Mouse (Mus musculus): ENCODE measurements at regions not wholly inside any gene's neighbourhood (a gene's known extent, or its start where the extent isn't known, plus 50 kb on each side); places are given as distances from the start of the nearest gene placed in this dataset.

GRCm38 (mm10) chr8:26824189-26824941 lies 152.8 kb upstream of the Zfp703 start:
- DNase-seq, result no peak

GRCm38 (mm10) chr8:26828311-26828909 lies 148.7 kb upstream of the Zfp703 start:
- DNase-seq, result no peak

GRCm38 (mm10) chr8:26829313-26829712 lies 147.8 kb upstream of the Zfp703 start:
- no peak for DNase-seq

GRCm38 (mm10) chr8:26831148-26831547 lies 146.0 kb upstream of the Zfp703 start:
- peak; percentile 44 for DNase-seq

- no peak for DNase-seq
These were observed 145.3 kb upstream of the Zfp703 start for GRCm38 (mm10) chr8:26831790-26832189.

GRCm38 (mm10) chr8:26832546-26832945 lies 144.6 kb upstream of the Zfp703 start:
- no peak for DNase-seq

- no peak for DNase-seq
These were observed 143.8 kb upstream of the Zfp703 start for GRCm38 (mm10) chr8:26833297-26833696.

- DNase-seq, result no peak
These were observed 143.3 kb upstream of the Zfp703 start for GRCm38 (mm10) chr8:26833784-26834183.

GRCm38 (mm10) chr8:26834604-26835003 lies 142.5 kb upstream of the Zfp703 start:
- DNase-seq, result no peak

- no peak for DNase-seq
These were observed 142.0 kb upstream of the Zfp703 start for GRCm38 (mm10) chr8:26835076-26835475.

GRCm38 (mm10) chr8:26835616-26836015 lies 141.5 kb upstream of the Zfp703 start:
- no peak for DNase-seq

GRCm38 (mm10) chr8:26836552-26836951 lies 140.6 kb upstream of the Zfp703 start:
- DNase-seq, result no peak

GRCm38 (mm10) chr8:26840286-26840685 lies 136.8 kb upstream of the Zfp703 start:
- no peak for DNase-seq

GRCm38 (mm10) chr8:26840745-26841680 lies 136.1 kb upstream of the Zfp703 start:
- DNase-seq, result no peak

- no peak for DNase-seq
These were observed 133.4 kb upstream of the Zfp703 start for GRCm38 (mm10) chr8:26843714-26844113.

GRCm38 (mm10) chr8:26844132-26844808 lies 132.9 kb upstream of the Zfp703 start:
- no peak for DNase-seq

GRCm38 (mm10) chr8:26844809-26845143 lies 132.3 kb upstream of the Zfp703 start:
- DNase-seq, result no peak

- no peak for DNase-seq
These were observed 131.5 kb upstream of the Zfp703 start for GRCm38 (mm10) chr8:26845481-26846194.

- no peak for DNase-seq
These were observed 130.1 kb upstream of the Zfp703 start for GRCm38 (mm10) chr8:26847009-26847408.

- DNase-seq, result no peak
These were observed 128.9 kb upstream of the Zfp703 start for GRCm38 (mm10) chr8:26848098-26848772.

GRCm38 (mm10) chr8:26848955-26849684 lies 128.0 kb upstream of the Zfp703 start:
- no peak for DNase-seq
